Mouse (Mus musculus) thymus, postnatal 4 days (tissue): ENCODE measurements around the gene Cdca5.
"Not testable (repeated sequence)": the region's sequence is repeated elsewhere in the genome, so short reads cannot be mapped to it uniquely, and the experiment has no call there.

ENCODE experiments used
- DNase-seq: peaks from one replicate; pipeline ENCODE4 v3.0.0; 2021

Cdca5 gene

GRCm38 (mm10) chr19:6084478-6085248 is at the start of gene Cdca5, which contains the start of gene Zfpl1:
Cdca5 (plus strand) TSS chr19:6084983.
Zfpl1 (minus strand) TSS chr19:6084956.
- peak; percentile 96 for DNase-seq

DNA sequence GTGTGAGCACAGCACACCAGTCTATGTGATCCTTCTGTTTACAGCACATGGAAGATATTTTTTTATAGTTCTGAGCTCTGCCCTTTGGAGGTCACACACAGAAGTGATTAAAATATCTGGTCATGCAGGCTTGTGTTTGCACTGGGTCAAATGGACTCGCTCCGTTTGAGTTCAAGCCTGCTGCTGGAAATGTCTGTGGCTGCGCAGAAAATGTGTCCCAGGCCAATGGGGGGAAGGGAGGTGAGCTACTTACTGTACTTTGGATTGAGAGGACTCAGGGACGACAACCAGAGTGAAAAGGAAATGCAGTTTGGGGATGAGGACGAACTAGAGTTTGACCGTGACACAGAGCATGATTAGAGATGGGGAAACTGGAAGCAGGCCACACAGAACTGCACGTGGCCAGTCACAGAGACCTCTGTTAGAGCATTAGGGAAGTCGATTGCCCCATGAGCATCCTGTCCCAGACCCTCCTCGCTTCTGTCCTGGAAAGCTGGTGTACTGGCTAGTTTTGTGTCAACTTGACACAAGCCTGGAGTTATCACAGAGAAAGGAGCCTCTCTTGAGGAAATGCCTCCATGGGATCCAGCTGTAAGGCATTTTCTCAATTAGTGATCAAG is 48.7 kb upstream of the Cdca5 start:
- no peak for DNase-seq

DNA sequence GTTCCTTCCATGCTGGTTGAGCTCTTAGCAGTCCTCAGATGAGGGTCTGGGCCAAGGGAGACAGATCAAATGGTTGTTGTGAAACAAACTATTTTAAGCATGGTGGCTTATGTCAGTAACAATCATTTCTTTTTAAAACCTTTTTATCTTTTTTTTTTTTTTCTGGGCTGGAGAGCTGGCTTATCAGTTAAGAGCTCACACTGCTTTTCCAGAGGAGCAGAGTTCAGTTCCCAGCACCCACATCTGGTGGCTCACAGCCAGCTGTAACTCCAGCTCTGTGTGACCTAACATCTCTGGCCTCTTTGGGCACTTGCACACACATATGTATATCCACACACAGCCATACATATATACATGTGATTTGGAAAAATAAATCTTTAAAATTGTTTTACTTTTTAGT is 47.1 kb upstream of the Cdca5 start:
- no peak for DNase-seq

GRCm38 (mm10) chr19:6038326-6038725 is 46.5 kb upstream of the Cdca5 start:
- DNase-seq: no peak

- no peak for DNase-seq
These were observed 44.8 kb upstream of the Cdca5 start for GRCm38 (mm10) chr19:6040002-6040401.

GRCm38 (mm10) chr19:6042293-6042692 is 42.5 kb upstream of the Cdca5 start:
- no peak for DNase-seq

DNA sequence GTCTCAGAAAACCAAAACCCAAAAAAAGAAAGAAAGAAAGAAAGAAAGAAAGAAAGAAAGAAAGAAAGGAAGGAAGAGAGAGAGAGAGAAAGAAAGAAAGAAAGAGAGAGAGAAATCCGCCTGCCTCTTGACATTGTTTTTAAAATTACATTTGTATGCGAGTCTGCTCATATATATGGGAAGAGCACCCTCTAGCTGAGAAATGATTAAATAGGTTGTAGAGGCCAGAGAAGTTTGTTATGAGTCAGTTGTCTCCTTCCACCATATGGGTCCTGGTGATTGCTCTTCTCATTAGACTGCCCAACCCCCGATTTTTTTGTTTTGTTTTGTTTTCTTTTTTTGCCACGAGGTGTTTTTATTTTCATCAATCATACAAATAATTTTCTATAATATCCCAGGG is 40.7 kb upstream of the Cdca5 start:
- DNase-seq: not testable (repeated sequence)

DNA sequence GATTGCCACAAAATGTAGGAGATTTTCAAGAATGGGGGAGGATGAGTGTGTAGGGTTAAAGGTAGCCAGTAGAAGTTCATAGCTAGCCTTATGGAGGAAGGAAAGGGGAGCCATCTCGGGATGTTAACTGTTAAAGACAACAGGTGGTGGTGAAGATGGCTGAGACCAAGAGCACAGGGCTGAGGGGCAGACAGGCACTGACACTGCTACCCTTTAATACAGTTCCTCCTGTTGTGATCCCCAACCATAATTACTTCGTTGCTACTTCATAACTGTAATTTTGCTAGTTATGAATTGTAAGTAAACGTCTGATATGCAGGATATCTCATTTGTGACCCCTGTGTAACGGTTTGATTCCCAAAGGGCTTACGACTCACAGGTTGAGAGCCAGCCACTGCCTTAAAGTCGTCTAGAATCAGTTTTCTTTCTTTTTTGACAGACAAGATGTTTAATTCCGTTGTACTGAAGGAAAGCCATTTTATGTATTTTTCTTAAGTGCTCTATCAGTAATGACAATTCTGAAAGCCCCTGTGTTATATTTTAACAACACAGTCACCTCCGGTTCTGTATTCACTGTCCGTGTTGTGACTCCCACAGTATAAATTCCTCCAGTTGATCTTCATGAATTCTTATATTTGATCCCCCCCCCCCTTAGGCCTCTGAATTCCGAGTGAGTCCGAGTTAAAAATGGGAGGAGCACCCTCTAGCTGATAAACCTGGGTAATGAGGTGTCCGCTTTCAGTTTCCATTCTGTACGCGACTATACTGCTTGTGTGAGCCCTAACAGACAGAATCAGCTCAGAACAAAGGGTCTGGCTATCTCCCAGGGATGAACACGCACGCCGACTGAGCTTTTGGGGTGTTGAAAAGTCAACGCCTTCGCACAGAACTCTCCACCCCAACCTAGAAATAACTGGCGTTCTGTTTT is 39.2 kb upstream of the Cdca5 start:
- no peak for DNase-seq

DNA sequence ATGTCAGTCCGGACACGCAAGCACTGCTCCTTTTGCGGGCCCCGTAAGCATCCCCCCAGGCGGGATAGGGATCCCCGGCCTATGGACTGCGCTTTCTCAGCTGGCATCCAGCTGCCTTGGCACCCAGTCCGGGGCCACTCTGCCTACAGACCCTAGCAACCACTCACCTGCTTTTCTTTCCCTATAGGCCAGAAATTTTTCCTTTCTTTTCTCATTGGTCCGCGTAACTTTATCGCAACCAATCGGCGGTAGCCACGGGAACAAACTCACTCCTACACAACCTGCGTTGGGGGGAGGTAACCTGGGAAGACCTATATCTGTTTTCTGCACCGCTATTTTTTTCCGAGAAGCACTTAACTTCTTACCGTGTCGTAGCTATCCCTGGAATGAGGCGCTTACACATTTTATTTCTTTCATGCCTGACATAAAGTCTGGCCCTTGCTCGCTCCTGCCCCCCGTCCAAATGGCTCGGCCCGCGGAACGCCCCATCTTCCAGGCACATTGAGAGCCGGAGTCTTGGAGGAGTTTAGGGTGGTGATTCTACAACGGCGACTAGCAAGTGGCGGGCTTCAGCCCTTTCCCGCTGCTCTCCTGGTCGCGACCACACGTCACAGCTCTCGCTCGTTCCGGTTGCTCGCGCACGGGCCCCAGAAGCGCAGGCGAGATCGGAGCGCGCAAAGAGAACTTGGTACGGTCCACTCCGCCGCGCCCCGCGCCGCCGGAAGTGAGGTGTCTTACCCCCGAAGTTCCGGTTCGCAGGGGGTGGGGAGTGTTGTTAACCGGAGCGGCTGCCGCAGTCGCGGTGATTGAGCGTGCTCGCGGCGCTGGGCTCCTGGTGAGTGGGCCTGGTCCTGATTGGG is 38.3 kb upstream of the Cdca5 start, which contains the start of gene Syvn1:
Syvn1 (plus strand) TSS at position 283 of the 860 bp plus-strand sequence.
- peak; percentile 91 for DNase-seq

DNA sequence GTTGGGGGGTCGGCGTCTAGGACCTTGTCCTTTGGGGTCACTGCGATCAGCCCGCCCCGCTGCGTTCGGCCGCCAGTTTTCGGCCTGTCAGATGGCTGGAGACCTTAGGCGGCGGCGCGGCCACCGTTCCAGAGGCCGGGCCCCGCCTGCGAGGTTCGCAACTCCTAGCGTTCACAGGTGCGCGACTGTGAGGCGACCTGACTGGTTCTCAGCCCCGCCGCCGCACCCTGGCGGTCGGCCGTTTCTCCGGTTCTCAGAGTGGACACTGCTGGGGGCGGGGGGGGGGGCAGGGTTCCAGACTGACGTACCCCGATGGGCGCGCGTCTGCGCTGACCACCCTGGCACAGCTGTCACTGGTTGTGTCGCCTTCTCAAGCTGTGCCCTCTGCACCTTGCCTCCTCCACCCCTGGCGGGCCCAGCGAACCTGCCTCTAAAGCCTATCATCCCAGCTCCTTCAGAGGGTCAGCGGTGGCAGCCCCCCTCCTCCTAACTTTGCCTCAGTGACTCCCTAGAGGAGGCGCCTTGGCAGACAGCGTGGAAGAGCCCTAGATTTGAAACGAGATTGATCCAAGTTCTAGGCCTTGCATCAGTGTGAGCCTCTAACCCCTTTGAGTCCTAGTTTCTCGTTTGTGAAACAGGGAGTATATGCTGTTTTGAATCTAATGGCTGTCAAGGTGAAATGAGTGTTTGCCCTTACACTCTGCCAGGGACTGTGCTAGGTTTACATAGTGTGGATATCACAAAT is 37.5 kb upstream of the Cdca5 start:
- no peak for DNase-seq

DNA sequence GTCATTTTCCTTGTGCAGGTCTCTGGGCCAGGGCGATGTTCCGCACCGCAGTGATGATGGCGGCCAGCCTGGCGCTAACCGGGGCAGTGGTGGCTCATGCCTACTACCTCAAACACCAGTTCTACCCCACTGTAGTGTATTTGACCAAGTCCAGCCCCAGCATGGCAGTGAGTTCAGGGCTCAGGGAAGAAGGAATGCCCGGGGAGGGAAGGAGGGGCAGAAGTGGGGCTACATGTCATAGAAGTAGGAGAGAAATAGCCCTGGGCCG is 37.0 kb upstream of the Cdca5 start:
- DNase-seq: peak; percentile 17

- DNase-seq: no peak
These were observed 35.9 kb upstream of the Cdca5 start for GRCm38 (mm10) chr19:6048681-6049410.

GRCm38 (mm10) chr19:6052516-6052915 is 32.3 kb upstream of the Cdca5 start:
- DNase-seq: no peak

DNA sequence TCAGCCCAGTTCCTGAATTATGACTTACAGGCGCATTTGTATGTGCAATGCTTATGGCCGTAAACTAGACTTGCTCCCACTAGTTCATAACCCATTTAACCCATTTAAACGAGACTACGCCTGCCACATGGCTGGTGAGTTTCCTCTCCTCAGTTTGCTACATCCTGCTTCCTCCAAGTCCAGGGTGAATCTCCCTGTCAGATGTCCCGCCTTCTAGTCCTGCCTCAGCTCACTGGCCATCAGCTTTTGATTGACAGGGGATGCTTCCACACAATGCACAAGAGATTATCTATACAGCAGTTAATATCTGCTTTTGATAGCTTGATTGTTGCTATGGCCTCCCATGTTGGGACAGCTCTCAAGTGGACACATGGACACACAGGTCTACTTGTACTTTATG is 30.5 kb upstream of the Cdca5 start:
- no peak for DNase-seq

DNA sequence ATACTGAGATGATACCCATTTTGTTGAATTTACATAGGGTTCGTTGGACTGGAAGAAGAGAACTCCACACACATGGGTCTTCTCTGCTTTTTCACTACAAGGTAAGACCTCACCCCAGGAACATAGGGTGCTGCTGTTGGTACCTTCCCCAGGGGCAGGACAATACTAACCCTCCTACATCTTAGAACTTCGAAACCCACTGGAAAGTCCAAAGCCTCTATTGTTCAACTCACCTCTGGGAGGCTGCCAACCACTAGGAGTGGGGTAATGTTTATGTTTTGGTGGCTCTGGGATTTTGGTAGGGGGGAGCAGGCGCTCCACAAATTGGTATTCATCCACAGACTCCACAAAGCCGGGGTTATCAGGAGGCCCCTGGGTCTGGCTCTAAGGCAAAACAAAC is 28.1 kb upstream of the Cdca5 start:
- no peak for DNase-seq

GRCm38 (mm10) chr19:6057313-6058096 is 27.3 kb upstream of the Cdca5 start, which contains the start of the genes Mrpl49 and Fau:
Mrpl49 (minus strand) TSS chr19:6057785.
Fau (plus strand) TSS chr19:6057844.
- DNase-seq: peak; percentile 100

GRCm38 (mm10) chr19:6058513-6058912 is 26.3 kb upstream of the Cdca5 start:
- no peak for DNase-seq

DNA sequence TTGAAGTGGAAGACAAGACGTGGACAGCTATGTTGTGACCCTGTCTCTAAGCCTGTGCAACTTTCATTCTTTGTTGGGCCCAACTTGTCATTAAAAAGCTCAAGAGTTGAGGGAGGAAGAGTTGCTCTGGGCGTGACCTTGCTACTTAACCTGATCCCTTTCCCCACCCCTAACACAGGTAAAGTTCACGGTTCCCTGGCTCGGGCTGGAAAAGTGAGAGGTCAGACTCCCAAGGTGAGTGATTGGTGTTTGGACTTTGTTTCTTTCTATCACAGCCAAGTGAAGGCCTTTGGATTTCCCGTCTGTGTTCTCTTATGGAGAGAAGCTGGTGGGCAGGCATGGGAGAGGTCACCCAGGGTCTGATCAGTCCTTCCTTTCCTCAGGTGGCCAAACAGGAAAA is 25.8 kb upstream of the Cdca5 start:
- no peak for DNase-seq

DNA sequence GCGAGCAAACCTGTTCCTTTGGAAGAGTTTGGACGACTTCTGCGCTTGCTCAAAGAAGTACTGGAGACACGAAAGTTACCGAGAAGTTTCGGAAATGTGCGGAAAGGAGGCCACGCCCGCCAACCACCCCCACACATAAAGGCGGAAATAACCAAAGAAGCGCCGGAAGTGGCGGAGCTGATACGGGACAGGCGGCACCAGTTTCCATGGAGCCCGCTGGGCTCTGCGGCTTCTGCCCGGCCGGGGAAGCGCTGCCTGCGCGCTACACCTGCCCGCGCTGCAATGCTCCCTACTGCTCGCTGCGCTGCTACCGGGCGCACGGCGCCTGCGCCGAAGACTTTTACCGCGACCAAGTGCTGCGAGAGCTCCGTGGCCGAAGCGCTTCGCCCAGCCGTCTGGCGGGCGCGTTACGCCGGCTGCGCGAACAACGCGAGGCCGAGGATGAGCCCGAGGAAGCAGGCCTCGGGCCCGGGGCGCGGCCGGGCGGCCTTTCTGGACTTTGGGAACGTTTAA is 23.7 kb upstream of the Cdca5 start, which contains the start of gene Znhit2:
Znhit2 (plus strand) TSS at position 172 of the 513 bp plus-strand sequence.
- DNase-seq: peak; percentile 92
